Mouse (Mus musculus): Measurements from ENCODE around the gene Cenpt. TPM values are rescaled to one million over a fixed set of nuclear protein-coding genes. Genes with fewer than 3 reads are reported as not detected.
A peak's percentile ranks its signal among the peaks of the same experiment; 100 is the strongest.

The Cenpt gene
- polyA plus RNA-seq, 1 experiment from 2014 or later: 42.8 TPM

DNA sequence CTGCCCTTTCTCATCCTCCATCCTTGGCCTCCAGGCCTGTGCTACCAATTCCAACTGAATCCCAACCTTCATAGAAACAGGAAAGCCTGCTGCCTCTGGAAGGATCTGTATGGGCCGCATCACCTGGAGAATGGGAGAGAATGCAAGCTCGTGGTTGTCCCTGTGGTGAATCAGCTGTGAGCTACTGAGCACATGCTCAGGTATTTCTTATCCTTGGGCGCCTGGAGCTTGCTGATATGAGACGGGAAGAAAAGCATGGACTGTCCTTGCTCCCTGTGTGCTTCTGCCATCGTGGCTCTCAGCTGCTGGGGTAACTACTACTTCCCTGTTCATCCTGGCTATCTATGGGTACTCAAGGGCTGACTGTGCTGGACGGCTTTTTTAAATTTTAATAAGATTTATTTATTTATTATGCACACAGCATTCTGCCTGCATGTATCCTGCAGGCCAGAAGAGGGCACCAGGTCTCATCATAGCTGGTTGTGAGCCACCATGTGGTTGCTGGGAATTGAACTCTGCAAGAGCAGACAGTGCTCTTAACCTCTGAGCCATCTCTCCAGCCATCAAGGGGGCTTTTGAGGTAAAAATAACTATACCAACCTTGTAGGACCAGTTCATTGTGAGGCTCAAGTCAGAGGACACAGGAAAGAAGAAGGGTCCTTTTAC, 13.4 kb upstream of the Cenpt start:
- Histone ChIP-seq H3K27me3 (replicated peaks) (no peaks in the 10 kb centered on the region), H3K4me1 (replicated peaks) (peaks cover 38% of the 10 kb centered on the region), H3K36me3 (peaks cover 63% of the 10 kb centered on the region), H3K9me3 (replicated peaks) (no peaks in the 10 kb centered on the region), H3K4me3 (no peak overlapping the region), H3K9ac (no peak overlapping the region), H3K27ac (ENCODE audit: poor library complexity, severe bottlenecking) (no peak overlapping the region), H3K4me2 (no peak overlapping the region)
- 73% methylated on average over 6 of the region's 6 CpGs for WGBS
- ATAC-seq (ENCODE audit: insufficient number of reproducible peaks, low FRiP score): no peak

DNA sequence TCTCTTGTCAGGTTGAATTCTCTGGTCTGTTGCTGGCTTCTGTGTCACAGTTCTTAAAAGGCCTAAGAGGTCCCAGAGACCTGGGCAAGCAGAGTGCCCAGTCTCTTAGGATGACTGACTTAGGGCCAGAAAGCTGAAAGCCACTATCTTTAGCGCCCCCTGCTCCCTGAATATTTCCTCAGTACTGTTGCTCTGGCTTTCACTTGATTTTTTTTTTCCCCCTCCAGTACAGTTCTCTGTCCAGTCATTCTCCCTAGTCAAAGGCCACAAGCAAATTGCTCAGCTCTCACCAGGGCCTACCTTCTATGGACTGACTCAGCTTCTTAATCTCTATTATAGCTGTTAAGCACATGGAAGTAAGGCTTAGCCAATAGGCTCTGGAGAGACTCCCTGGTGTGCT, 8.9 kb upstream of the Cenpt start:
- H3K4me3 ChIP-seq: peak overlapping the region; percentile 97
- no peaks in the 10 kb centered on the region for H3K9me3 ChIP-seq (replicated peaks)
- no peaks in the 10 kb centered on the region for H3K27me3 ChIP-seq (replicated peaks)
- H3K36me3 ChIP-seq: peaks cover 35% of the 10 kb centered on the region
- H3K27ac ChIP-seq (ENCODE audit: poor library complexity, severe bottlenecking): peak overlapping the region; percentile 7; the same call in 1 of the 2 replicates
- H3K4me2 ChIP-seq: peak overlapping the region; percentile 88
- H3K9ac ChIP-seq: peak overlapping the region; percentile 97
- H3K4me1 ChIP-seq (replicated peaks): peaks cover 50% of the 10 kb centered on the region
- 6% methylated on average over 1 of the region's 1 CpGs for WGBS
- ATAC-seq (ENCODE audit: insufficient number of reproducible peaks, low FRiP score): no peak

DNA sequence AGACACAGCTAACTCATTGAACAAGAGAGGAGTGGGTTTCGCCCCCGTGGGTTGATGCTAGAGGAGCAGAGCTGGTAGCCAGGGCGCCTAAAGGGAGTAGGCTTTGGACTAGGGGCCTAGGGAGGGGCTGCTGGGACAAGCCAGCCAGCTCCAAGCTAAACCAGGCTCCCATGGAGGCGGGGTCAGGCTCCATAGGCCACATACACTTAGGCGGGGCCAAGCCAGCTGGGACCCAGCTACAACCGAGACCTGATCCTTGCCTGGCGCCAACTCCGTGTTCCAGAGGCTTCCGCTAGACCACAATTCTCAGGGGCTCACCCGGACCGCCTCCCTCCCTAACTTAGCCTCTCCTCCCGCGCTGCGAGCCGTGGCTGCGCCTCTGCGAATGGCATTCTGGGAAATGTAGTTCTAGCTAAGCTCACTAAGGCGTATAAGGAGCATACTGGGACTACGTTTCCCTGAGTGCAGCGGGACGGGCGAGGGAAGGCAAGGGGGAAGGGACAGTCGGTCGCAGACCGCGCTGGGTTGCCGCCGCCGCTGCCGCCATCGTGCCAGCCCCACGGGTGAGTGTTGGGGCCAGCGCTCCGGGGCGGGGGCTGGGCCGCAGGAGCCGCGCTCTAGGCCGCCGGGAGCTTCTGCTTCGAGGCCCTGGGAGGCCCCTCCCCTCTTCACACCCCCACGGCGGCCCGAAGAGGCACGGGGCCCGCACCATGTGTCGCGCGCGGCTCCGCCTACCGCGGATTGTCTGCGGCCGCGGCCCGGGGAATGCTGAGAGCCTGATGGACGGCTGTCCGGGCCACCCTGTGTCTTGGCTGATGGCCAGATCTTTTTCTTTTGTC, 7.3 kb upstream of the Cenpt start, which contains the start of gene Nutf2:
TSS of gene Nutf2 (plus strand) at position 438 of the 839 bp plus-strand sequence.
- peak within 1 kb of the TSS; percentile 95 for H3K27ac ChIP-seq (ENCODE audit: poor library complexity, severe bottlenecking)
- H3K9ac ChIP-seq: peak within 1 kb of the TSS; percentile 97
- no peaks in the 10 kb centered on the region for H3K9me3 ChIP-seq (replicated peaks)
- peaks cover 21% of the 10 kb centered on the region for H3K36me3 ChIP-seq
- peak within 1 kb of the TSS; percentile 97 for H3K4me3 ChIP-seq
- under 1% methylated on average over 58 of the region's 59 CpGs for WGBS
- peak; percentile 95 for ATAC-seq (ENCODE audit: insufficient number of reproducible peaks, low FRiP score)
- peak within 1 kb of the TSS; percentile 88 for H3K4me2 ChIP-seq
- H3K27me3 ChIP-seq (replicated peaks): no peaks in the 10 kb centered on the region
- peaks cover 59% of the 10 kb centered on the region for H3K4me1 ChIP-seq (replicated peaks)

DNA sequence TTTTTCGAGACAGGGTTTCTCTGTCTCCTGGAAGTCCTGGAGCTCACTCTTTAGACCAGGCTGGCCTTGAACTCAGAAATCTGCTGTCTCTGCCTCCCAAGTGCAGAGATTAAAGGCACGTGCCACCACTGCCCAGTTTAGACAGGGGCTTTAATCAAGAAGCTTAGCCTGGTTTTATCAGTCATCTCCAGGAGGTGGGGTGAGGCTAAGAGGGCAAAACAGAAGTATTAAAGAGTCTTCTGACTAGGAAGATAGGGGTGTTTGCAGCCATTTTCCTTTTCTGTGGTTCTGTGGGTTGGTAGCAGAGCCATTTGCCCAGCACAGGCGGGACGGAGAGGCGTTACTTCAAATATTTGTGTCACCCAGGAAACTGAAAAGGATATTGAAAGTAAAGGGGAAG, 6.2 kb upstream of the Cenpt start:
- no peaks in the 10 kb centered on the region for H3K9me3 ChIP-seq (replicated peaks)
- no peaks in the 10 kb centered on the region for H3K27me3 ChIP-seq (replicated peaks)
- H3K4me3 ChIP-seq: no peak overlapping the region
- peak overlapping the region; percentile 95 for H3K27ac ChIP-seq (ENCODE audit: poor library complexity, severe bottlenecking)
- peaks cover 15% of the 10 kb centered on the region; the same call in 1 of the 2 replicates for H3K36me3 ChIP-seq
- peaks cover 58% of the 10 kb centered on the region for H3K4me1 ChIP-seq (replicated peaks)
- no peak for ATAC-seq (ENCODE audit: insufficient number of reproducible peaks, low FRiP score)
- WGBS: 49% methylated on average over 5 of the region's 5 CpGs
- 0 out of 2 replicates have a peak overlapping the region, but pooled peaks have one; percentile 43 for H3K9ac ChIP-seq
- H3K4me2 ChIP-seq: peak overlapping the region; percentile 68

DNA sequence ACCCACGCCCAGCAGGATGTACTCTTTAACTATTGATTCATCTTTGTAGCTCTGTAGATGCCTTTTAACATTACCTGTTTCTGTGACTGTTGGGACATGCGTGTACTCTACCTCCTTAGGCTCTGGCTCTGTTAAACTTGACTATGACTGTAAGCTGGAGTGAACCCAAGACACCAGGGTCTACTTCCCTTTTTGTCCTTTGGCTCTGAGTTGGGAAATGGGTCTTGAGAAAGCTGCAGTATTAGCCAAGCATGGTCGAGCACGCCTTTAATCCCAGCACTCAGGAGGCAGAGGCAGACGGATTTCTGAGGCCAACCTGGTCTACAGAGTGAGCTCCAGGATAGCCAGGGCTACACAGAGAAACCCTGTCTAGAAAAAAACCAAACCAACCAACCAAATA, 5.4 kb upstream of the Cenpt start:
- Histone ChIP-seq H3K36me3 (peaks cover 14% of the 10 kb centered on the region; the same call in 1 of the 2 replicates), H3K9ac (no peak overlapping the region), H3K4me1 (replicated peaks) (peaks cover 52% of the 10 kb centered on the region), H3K4me2 (no peak overlapping the region), H3K9me3 (replicated peaks) (no peaks in the 10 kb centered on the region), H3K4me3 (no peak overlapping the region), H3K27ac (ENCODE audit: poor library complexity, severe bottlenecking) (no peak overlapping the region), H3K27me3 (replicated peaks) (no peaks in the 10 kb centered on the region)
- no peak for ATAC-seq (ENCODE audit: insufficient number of reproducible peaks, low FRiP score)
- 81% methylated on average over 5 of the region's 5 CpGs for WGBS

DNA sequence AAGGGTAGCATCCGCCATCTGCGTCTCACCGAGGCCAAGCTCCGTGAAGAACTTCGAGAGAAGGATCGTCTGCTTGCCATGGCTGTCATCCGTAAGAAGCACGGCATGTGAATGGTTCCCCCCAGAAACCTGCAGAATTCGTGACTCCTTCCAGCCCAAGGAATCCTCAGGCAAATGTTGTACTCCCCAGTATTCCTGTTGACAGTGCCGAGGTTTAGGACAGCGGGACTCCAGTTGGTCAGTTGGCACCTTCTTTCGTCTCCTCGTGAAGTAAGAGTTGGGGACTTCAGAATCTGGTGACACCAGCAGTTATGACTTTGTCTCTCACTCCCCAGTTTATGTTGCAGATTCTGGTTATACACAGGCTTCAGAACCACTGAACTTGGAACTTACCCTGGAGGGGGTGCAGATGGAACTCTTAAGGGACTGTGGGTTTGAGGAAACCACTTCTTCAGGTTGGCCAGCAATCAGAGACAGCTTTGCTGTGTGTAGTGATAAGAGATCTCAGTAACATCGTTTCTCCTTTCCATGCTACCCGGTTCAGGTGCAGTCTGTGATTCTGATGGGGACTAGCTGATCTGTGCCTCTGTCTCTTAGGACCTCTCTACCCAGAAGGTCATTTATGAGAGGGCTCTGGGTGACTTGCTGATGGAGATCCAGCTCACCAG, 3.2 kb upstream of the Cenpt start:
- H3K27ac ChIP-seq (ENCODE audit: poor library complexity, severe bottlenecking): peak overlapping the region; percentile 81; the same call in 1 of the 2 replicates
- H3K9me3 ChIP-seq (replicated peaks): no peaks in the 10 kb centered on the region
- peaks cover 12% of the 10 kb centered on the region; the same call in 1 of the 2 replicates for H3K36me3 ChIP-seq
- H3K4me3 ChIP-seq: peak overlapping the region; percentile 84
- peak overlapping the region; percentile 97 for H3K4me2 ChIP-seq
- no peaks in the 10 kb centered on the region for H3K27me3 ChIP-seq (replicated peaks)
- H3K9ac ChIP-seq: peak overlapping the region; percentile 92
- WGBS: 10% methylated on average over 15 of the region's 15 CpGs
- peaks cover 34% of the 10 kb centered on the region for H3K4me1 ChIP-seq (replicated peaks)
- ATAC-seq (ENCODE audit: insufficient number of reproducible peaks, low FRiP score): no peak

DNA sequence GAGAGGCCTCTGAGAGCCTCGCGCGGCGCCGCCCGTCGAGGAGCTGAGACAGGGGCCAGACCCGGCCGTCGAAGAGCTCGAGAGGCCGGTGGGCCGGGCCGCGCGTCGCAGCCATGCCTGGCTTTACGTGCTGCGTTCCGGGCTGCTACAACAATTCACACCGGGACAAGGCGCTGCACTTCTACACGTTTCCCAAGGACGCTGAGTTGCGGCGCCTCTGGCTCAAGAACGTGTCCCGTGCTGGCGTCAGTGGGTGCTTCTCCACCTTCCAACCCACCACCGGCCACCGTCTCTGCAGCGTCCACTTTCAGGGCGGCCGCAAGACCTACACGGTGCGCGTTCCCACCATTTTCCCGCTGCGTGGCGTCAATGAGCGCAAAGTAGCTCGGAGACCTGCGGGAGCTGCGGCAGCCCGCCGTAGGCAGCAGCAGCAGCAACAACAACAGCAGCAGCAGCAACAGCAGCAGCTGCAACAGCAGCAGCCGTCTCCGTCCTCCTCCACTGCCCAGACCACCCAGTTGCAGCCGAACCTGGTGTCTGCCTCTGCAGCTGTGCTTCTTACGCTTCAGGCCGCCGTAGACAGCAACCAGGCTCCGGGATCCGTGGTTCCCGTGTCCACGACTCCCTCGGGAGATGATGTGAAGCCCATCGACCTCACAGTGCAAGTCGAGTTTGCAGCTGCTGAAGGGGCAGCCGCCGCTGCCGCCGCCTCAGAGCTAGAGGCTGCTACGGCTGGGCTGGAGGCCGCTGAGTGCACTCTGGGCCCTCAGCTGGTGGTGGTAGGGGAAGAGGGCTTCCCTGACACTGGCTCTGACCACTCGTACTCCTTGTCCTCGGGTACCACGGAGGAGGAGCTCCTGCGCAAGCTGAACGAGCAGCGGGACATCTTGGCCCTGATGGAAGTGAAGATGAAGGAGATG, 2.4 kb upstream of the Cenpt start:
- ATAC-seq (ENCODE audit: insufficient number of reproducible peaks, low FRiP score): peak; percentile 53
- Histone ChIP-seq H3K27ac (ENCODE audit: poor library complexity, severe bottlenecking) (peak overlapping the region; percentile 81), H3K4me3 (peak overlapping the region; percentile 84), H3K9me3 (replicated peaks) (no peaks in the 10 kb centered on the region), H3K27me3 (replicated peaks) (no peaks in the 10 kb centered on the region), H3K36me3 (peaks cover 12% of the 10 kb centered on the region; the same call in 1 of the 2 replicates), H3K4me1 (replicated peaks) (peaks cover 38% of the 10 kb centered on the region), H3K4me2 (peak overlapping the region; percentile 97), H3K9ac (peak overlapping the region; percentile 92)
- under 1% methylated on average over 71 of the region's 71 CpGs for WGBS

DNA sequence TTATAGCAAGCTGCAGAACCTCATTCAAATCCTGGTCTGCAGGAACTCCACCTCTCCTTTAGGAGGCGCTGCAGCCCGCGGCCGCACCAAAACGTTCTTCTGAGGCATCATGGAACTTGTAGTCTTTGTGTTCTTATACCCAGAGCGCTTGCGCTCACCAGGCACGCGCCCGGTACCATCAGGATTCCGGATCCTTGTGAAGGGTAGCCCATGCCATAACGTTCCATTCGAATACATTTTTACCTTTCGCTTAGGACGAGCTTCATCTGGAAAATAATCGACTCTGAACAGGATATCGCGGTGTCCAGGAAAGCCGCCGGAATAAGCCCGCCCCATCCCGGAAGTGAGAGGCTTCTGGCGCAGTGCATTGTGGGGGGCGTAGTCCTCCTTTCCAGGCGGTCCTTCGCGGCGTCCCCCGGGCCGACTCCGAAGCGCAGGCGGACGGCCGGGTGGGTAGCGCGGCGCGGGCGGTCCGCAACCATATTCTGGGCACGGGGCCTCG, 1.7 kb upstream of the Cenpt start, which contains the start of gene Thap11:
TSS of gene Thap11 (plus strand) at position 418 of the 502 bp plus-strand sequence.
- H3K27me3 ChIP-seq (replicated peaks): no peaks in the 10 kb centered on the region
- peak; percentile 92 for ATAC-seq (ENCODE audit: insufficient number of reproducible peaks, low FRiP score)
- peaks cover 14% of the 10 kb centered on the region; the same call in 1 of the 2 replicates for H3K36me3 ChIP-seq
- peaks cover 39% of the 10 kb centered on the region for H3K4me1 ChIP-seq (replicated peaks)
- WGBS: under 1% methylated on average over 43 of the region's 43 CpGs
- H3K4me2 ChIP-seq: peak within 1 kb of the TSS; percentile 97
- peak within 1 kb of the TSS; percentile 84 for H3K4me3 ChIP-seq
- H3K9ac ChIP-seq: peak within 1 kb of the TSS; percentile 92
- H3K27ac ChIP-seq (ENCODE audit: poor library complexity, severe bottlenecking): peak within 1 kb of the TSS; percentile 81
- H3K9me3 ChIP-seq (replicated peaks): no peaks in the 10 kb centered on the region

DNA sequence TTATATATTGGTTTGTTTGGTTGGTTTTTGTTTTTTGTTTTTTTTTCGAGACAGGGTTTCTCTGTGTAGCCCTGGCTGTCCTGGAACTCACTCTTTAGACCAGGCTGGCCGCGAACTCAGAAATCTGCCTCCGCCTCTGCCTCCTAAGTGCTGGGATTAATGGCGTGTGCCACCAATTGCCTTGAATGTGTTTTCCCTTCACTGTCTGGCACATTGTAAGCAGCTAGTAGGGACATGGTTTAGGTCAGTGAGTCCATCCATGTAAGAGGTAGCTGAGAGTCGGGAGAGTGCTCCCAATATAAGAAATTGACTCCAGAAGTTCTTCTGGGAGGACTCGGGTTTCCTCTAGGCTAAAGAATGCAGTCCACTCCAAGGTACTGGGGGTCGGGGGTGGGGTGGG, 1.2 kb upstream of the Cenpt start:
- no peak for ATAC-seq (ENCODE audit: insufficient number of reproducible peaks, low FRiP score)
- no peaks in the 10 kb centered on the region for H3K27me3 ChIP-seq (replicated peaks)
- peaks cover 39% of the 10 kb centered on the region for H3K4me1 ChIP-seq (replicated peaks)
- H3K36me3 ChIP-seq: peaks cover 19% of the 10 kb centered on the region
- H3K4me3 ChIP-seq: peak overlapping the region; percentile 84
- peak overlapping the region; percentile 97 for H3K4me2 ChIP-seq
- WGBS: 21% methylated on average over 8 of the region's 8 CpGs
- peak overlapping the region; percentile 92 for H3K9ac ChIP-seq
- H3K9me3 ChIP-seq (replicated peaks): no peaks in the 10 kb centered on the region
- peak overlapping the region; percentile 81; the same call in 1 of the 2 replicates for H3K27ac ChIP-seq (ENCODE audit: poor library complexity, severe bottlenecking)

Data from heart, embryonic 12.5 days (tissue).